Mouse (Mus musculus) bone marrow, adult 2 months (tissue): ENCODE measurements around the gene Gm884.

ENCODE experiments used
- CTCF ChIP-seq: fragments of 200-500 bp; IDR thresholded peaks from 2 replicates; pipeline ENCODE4 v1.5.1; 2011; ENCODE audit warnings: low read length, control low read depth; ENCODE audit not compliant: control insufficient read depth, insufficient read depth
- POLR2A ChIP-seq: fragments of 200-500 bp; IDR thresholded peaks from 2 replicates; pipeline ENCODE4 v1.6.1; 2011; ENCODE audit warnings: low read depth, mild to moderate bottlenecking, control low read depth, low read length, borderline replicate concordance; ENCODE audit not compliant: control insufficient read depth

DNA sequence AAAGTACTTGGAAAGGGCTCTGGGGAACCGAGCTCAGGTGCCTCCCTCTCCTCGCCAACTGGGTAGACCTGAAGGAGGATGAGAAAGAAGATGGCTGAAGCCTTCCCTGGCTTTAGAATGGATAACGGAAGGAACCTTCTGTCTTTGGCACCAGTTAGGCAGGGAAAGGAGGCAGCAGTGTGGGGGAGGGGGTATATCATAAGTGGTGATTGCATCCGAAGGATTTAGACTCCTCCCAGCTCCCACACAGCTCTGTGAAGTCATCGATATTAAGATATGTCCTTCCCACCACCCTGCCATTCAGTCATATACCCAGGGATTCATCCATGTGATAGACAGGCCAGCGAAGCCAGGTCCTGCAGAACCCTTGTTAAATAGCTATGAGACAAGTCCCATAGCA, 30.5 kb upstream of the Gm884 start:
- no peak for TF ChIP-seq CTCF
- no peak for TF ChIP-seq POLR2A
